Comparison of ENCODE assay signal across 18 mouse cellular contexts in the genomic region with DNA sequence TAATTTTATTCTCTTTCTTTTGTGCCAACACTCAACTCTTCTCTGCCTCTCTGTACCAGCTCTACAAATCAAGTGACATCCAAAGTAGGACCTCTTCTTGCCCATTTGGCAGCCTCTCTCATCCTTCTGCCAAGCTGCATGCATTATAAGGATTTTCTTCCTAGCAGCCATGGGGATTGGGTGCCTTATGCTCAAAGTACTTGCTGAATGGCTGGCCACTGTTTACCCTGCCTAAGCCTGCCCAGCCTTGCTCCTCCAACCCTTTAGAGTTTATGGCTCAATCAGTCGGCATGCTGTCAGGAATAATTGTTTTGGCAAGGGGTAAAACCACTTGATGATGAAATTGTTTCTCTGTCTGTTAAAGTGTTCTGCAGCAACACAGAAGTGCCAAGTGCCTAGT. TPM values are rescaled to one million over a fixed set of nuclear protein-coding genes. Genes with fewer than 3 reads are reported as not detected.
DNase-seq lines count a peak whose midpoint lies in the region; ATAC-seq lines count a peak whose summit lies in the region.
"Had no signal": no experiment of that assay in that cellular context is flagged by ENCODE, and none has a peak within 500 bp of the region (broad histone marks: within the 10 kb centered on the region; RNA-seq: fewer than 3 reads in every experiment).

No protein-coding gene starts in this region.

- H3K27me3 ChIP-seq in hindbrain, embryonic 16.5 days (replicated peaks; ENCODE audit: control insufficient read depth, insufficient read depth, low read length) = no peaks in the 10 kb centered on the region
- no peaks in the 10 kb centered on the region for H3K27me3 ChIP-seq in hindbrain, embryonic 14.5 days (ENCODE audit: control insufficient read depth, insufficient read depth, low read length)

- H3K4me1 ChIP-seq in hindbrain, embryonic 16.5 days (ENCODE audit: control insufficient read depth, insufficient read depth, low read depth, low read length) = peaks cover 5% of the 10 kb centered on the region
- no peaks in the 10 kb centered on the region for H3K4me1 ChIP-seq in hindbrain, embryonic 14.5 days (replicated peaks; ENCODE audit: control insufficient read depth, insufficient read depth, low read length)

- no peaks in the 10 kb centered on the region for H3K9me3 ChIP-seq in hindbrain, embryonic 16.5 days (ENCODE audit: control insufficient read depth, low read length)
- H3K9me3 ChIP-seq in hindbrain, embryonic 14.5 days (ENCODE audit: control insufficient read depth, low read length) = no peaks in the 10 kb centered on the region
- H3K9me3 ChIP-seq: embryonic facial prominence, embryonic 13.5 days; hindbrain, embryonic 10.5 days; neural tube, embryonic 12.5 days had no signal

- no peak overlapping the region for H3K27ac ChIP-seq in hindbrain, embryonic 16.5 days (ENCODE audit: low read depth, low read length)
- no peak overlapping the region for H3K27ac ChIP-seq in hindbrain, embryonic 14.5 days
- H3K27ac ChIP-seq: embryonic facial prominence, embryonic 13.5 days; hindbrain, embryonic 10.5 days; neural tube, embryonic 12.5 days had no signal

- peak; percentile 27; the same call in 1 of the 2 replicates for ATAC-seq in hindbrain, embryonic 16.5 days
- no peak for ATAC-seq in hindbrain, embryonic 14.5 days (ENCODE audit: low FRiP score)
- ATAC-seq: intestine, embryonic 16.5 days had no signal

- intact Hi-C loops in left cerebral cortex, postnatal 4 days (cut with DNase I) = loop anchor here (10.0 kb wide), 1 partner anchor 334 kb away; no protein-coding TSS in a partner anchor

- DNase-seq in hindbrain, embryonic 14.5 days (ENCODE audit: low spot score) = no peak
- peak; percentile 70 for DNase-seq in left cerebral cortex, postnatal 4 days
- DNase-seq in left cerebral cortex, adult 11 months (ENCODE audit: low spot score) = no peak
- peak; percentile 46 for DNase-seq in adrenal gland, postnatal 10 days
- DNase-seq in fibroblast of lung, adult 2 months (ENCODE audit: low read depth) = peak; percentile 24
- DNase-seq in lung, postnatal 25 days (ENCODE audit: low spot score) = no peak
- DNase-seq: cerebellum, adult 11 months; kidney, postnatal 10 days; liver; lung, embryonic 14.5 days had no signal

- H3K36me3 ChIP-seq in hindbrain, embryonic 16.5 days (ENCODE audit: control insufficient read depth, insufficient read depth, low read length) = no peaks in the 10 kb centered on the region
- H3K36me3 ChIP-seq in hindbrain, embryonic 14.5 days (replicated peaks; ENCODE audit: control insufficient read depth, insufficient read depth) = no peaks in the 10 kb centered on the region
- H3K36me3 ChIP-seq: embryonic facial prominence, embryonic 13.5 days; G1E; hindbrain, embryonic 10.5 days; neural tube, embryonic 12.5 days had no signal

- no peak overlapping the region for H3K4me3 ChIP-seq in hindbrain, embryonic 16.5 days (ENCODE audit: low read length)
- H3K4me3 ChIP-seq in hindbrain, embryonic 14.5 days (replicated peaks; ENCODE audit: low read length) = no peak overlapping the region
- H3K4me3 ChIP-seq: embryonic facial prominence, embryonic 13.5 days; hindbrain, embryonic 10.5 days; neural tube, embryonic 12.5 days had no signal

- 40% methylated on average over 1 of the region's 1 CpGs for WGBS in hindbrain, embryonic 16.5 days
- WGBS in hindbrain, embryonic 14.5 days = 50% methylated on average over 1 of the region's 1 CpGs

- H3K4me2 ChIP-seq in hindbrain, embryonic 16.5 days (ENCODE audit: low read length) = no peak overlapping the region
- H3K4me2 ChIP-seq in hindbrain, embryonic 14.5 days (replicated peaks) = no peak overlapping the region
- H3K4me2 ChIP-seq: embryonic facial prominence, embryonic 13.5 days; lung, embryonic 14.5 days; neural tube, embryonic 12.5 days had no signal

- H3K9ac ChIP-seq in hindbrain, embryonic 16.5 days (ENCODE audit: low read depth, low read length) = no peak overlapping the region
- H3K9ac ChIP-seq in hindbrain, embryonic 14.5 days = no peak overlapping the region
- H3K9ac ChIP-seq: embryonic facial prominence, embryonic 13.5 days; lung, embryonic 14.5 days; neural tube, embryonic 12.5 days had no signal

RNA-seq across cellular contexts. Expression of a gene that starts 2.1 kb away (rescaled TPM):
- polyA plus RNA-seq in hindbrain, embryonic 16.5 days (2015; fragmentation: Nextera tagmentation; extraction: Ambion mirVana) = 63.6 and 63.7 TPM in 2 replicates
- polyA plus RNA-seq in hindbrain, embryonic 14.5 days (2014; fragmentation: Nextera tagmentation; extraction: Ambion mirVana) = 41.6 and 47.2 TPM in 2 replicates
- 10 to 100 TPM; 66.6 to 67.0 TPM for total RNA-seq in left cerebral cortex, postnatal 4 days (2021)
- total RNA-seq in adrenal gland, postnatal 10 days (2021) = 1 to 10 TPM in 1 of 2 experiments, under 1 TPM in 1; 0.84 to 1.2 TPM
- total RNA-seq: G1E; granulocyte monocyte progenitor cell, adult 5-6 weeks; megakaryocyte progenitor cell, adult 5-6 weeks had no signal
- polyA plus RNA-seq: G1E had no signal

Comparison
In these comparisons a context has a peak if more than half of its experiments do, and no peak if none do; other contexts are left out.
1. DNase-seq: peak in left cerebral cortex, postnatal 4 days (single experiment), adrenal gland, postnatal 10 days (single experiment) and fibroblast of lung, adult 2 months (single experiment); none in hindbrain, embryonic 14.5 days (single experiment), left cerebral cortex, adult 11 months (single experiment) and lung, postnatal 25 days (single experiment).
2. RNA of a gene that starts 2.1 kb away (total RNA-seq): 66.6 to 67.0 TPM in left cerebral cortex, postnatal 4 days; 0.84 to 1.2 TPM in adrenal gland, postnatal 10 days; every median in the first group is over 10 times any median in the second.